Mouse (Mus musculus): ENCODE results near the gene Csf2rb2. TPM values are rescaled to one million over a fixed set of nuclear protein-coding genes. Genes with fewer than 3 reads are reported as not detected.
"Not testable (repeated sequence)": the region's sequence is repeated elsewhere in the genome, so short reads cannot be mapped to it uniquely, and the experiment has no call there.

Csf2rb2 gene
- polyA plus RNA-seq, 1 experiment from 2014 or later, result 0.32 TPM

- 66% methylated on average over 3 of the region's 3 CpGs for WGBS
- ATAC-seq, result no peak
- Histone ChIP-seq H3K4me2 (ENCODE audit: low read depth, low read length) (no peak overlapping the region), H3K4me3 (ENCODE audit: low read length) (no peak overlapping the region), H3K27ac (ENCODE audit: low read length) (no peak overlapping the region), H3K36me3 (ENCODE audit: control insufficient read depth, insufficient read depth, low read length) (no peaks in the 10 kb centered on the region), H3K9me3 (ENCODE audit: control insufficient read depth, low read length) (no peaks in the 10 kb centered on the region), H3K4me1 (ENCODE audit: control insufficient read depth, insufficient read depth, low read length) (no peaks in the 10 kb centered on the region), H3K27me3 (replicated peaks; ENCODE audit: control insufficient read depth, insufficient read depth, low read length) (no peaks in the 10 kb centered on the region), H3K9ac (ENCODE audit: low read depth, low read length) (no peak overlapping the region)
Measured at GRCm38 (mm10) chr15:78299641-78300040, 5.9 kb downstream of the Csf2rb2 start.

DNA sequence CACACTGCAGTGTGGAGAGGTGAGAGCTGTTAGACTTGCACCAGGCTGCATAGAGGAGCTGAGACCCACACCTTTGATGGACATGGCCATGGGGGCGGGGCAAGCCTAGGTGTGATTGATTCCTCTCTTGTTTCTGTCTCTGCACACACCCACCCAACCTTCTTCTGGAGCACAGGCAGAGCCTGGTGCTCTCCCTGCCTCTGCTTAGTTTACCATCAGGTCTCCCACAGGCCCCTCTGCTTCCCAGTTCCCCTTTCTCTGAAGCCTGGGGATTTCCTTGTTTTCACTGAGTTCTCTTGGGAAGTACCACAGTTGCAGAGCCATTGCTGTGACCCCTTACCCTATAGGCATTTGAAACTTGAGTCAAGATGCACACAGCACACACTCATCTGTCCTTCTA lies 7.0 kb downstream of the Csf2rb2 start:
- Histone ChIP-seq H3K4me1 (ENCODE audit: control insufficient read depth, insufficient read depth, low read length) (no peaks in the 10 kb centered on the region), H3K4me2 (ENCODE audit: low read depth, low read length) (no peak overlapping the region), H3K4me3 (ENCODE audit: low read length) (no peak overlapping the region), H3K27me3 (replicated peaks; ENCODE audit: control insufficient read depth, insufficient read depth, low read length) (no peaks in the 10 kb centered on the region), H3K9me3 (ENCODE audit: control insufficient read depth, low read length) (no peaks in the 10 kb centered on the region), H3K27ac (ENCODE audit: low read length) (no peak overlapping the region), H3K36me3 (ENCODE audit: control insufficient read depth, insufficient read depth, low read length) (no peaks in the 10 kb centered on the region), H3K9ac (ENCODE audit: low read depth, low read length) (no peak overlapping the region)
- WGBS, result 72% methylated on average over 1 of the region's 1 CpGs
- ATAC-seq, result no peak

DNA sequence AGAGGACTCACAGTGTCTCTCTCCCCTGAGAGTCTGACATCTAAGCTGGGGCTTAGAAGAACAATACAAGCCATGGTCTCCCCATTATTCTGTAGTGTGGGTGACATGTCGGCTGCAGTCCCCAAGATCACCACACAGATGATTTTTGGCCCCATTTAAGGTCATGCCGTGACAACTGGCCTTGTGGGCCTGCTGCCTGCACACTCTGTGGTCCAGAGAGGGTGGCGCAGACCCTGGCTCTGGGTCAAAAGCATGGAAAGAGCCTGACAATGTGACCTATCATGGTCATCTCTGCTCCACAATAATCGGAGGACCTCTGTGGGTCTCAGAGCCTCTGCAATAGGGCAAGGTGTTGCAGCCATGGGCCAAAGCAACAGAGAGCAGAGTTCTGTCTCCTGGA lies 11.8 kb downstream of the Csf2rb2 start:
- H3K27me3 ChIP-seq (replicated peaks; ENCODE audit: control insufficient read depth, insufficient read depth, low read length), result no peaks in the 10 kb centered on the region
- 88% methylated on average over 4 of the region's 4 CpGs for WGBS
- no peaks in the 10 kb centered on the region for H3K4me1 ChIP-seq (ENCODE audit: control insufficient read depth, insufficient read depth, low read length)
- ATAC-seq, result no peak
- no peak overlapping the region for H3K27ac ChIP-seq (ENCODE audit: low read length)
- H3K9me3 ChIP-seq (ENCODE audit: control insufficient read depth, low read length), result no peaks in the 10 kb centered on the region
- H3K36me3 ChIP-seq (ENCODE audit: control insufficient read depth, insufficient read depth, low read length), result no peaks in the 10 kb centered on the region
- H3K4me3 ChIP-seq (ENCODE audit: low read length), result no peak overlapping the region
- no peak overlapping the region for H3K4me2 ChIP-seq (ENCODE audit: low read depth, low read length)
- H3K9ac ChIP-seq (ENCODE audit: low read depth, low read length), result no peak overlapping the region

DNA sequence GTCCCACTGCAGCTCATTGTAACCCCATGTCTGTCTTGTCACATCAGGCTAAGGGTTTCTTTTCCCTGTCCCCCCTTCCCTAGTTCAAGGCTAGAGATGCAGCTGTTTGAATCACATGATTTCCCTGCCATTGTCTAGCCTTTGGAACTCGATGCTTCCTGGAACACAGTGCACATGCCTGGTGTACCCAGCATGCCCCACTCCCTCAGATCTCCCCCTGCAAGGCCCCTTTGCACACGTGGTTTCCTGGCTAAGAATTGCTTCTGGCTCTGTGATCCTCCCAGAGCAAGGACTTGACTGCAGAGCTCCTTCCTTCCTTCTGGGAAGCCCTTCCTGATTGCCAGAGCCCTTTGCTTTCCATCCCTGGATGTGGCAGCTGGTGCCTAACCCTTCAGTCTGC lies 12.3 kb downstream of the Csf2rb2 start:
- H3K36me3 ChIP-seq (ENCODE audit: control insufficient read depth, insufficient read depth, low read length); H3K4me3 ChIP-seq (ENCODE audit: low read length); H3K27me3 ChIP-seq (replicated peaks; ENCODE audit: control insufficient read depth, insufficient read depth, low read length); H3K9me3 ChIP-seq (ENCODE audit: control insufficient read depth, low read length); ATAC-seq; H3K9ac ChIP-seq (ENCODE audit: low read depth, low read length); H3K27ac ChIP-seq (ENCODE audit: low read length); H3K4me2 ChIP-seq (ENCODE audit: low read depth, low read length); H3K4me1 ChIP-seq (ENCODE audit: control insufficient read depth, insufficient read depth, low read length): not testable (repeated sequence)
- 7% methylated on average over 2 of the region's 2 CpGs for WGBS

DNA sequence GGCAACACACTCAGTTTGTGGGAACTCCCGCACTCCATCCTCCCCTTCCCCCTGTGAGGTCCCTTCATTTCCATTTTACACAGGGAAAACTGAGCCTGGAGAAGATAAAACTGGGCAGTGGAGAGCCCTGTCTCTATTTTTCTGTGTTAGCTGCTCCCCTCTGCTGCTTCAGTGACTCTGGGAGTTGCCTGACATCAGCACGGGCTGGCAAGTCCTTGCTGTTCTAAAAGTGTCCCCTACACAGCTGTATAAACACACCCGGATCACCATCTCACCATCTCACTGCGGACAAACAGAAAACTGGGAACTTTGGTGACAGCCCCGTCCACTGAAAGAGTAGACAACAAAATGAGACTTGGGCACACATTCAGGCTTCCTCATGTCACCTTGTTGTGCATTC lies 15.7 kb downstream of the Csf2rb2 start:
- 58% methylated on average over 4 of the region's 5 CpGs for WGBS
- not testable (repeated sequence) for H3K4me3 ChIP-seq (ENCODE audit: low read length); H3K9me3 ChIP-seq (ENCODE audit: control insufficient read depth, low read length); H3K4me1 ChIP-seq (ENCODE audit: control insufficient read depth, insufficient read depth, low read length); H3K9ac ChIP-seq (ENCODE audit: low read depth, low read length); ATAC-seq; H3K4me2 ChIP-seq (ENCODE audit: low read depth, low read length); H3K27me3 ChIP-seq (replicated peaks; ENCODE audit: control insufficient read depth, insufficient read depth, low read length); H3K36me3 ChIP-seq (ENCODE audit: control insufficient read depth, insufficient read depth, low read length); H3K27ac ChIP-seq (ENCODE audit: low read length)

DNA sequence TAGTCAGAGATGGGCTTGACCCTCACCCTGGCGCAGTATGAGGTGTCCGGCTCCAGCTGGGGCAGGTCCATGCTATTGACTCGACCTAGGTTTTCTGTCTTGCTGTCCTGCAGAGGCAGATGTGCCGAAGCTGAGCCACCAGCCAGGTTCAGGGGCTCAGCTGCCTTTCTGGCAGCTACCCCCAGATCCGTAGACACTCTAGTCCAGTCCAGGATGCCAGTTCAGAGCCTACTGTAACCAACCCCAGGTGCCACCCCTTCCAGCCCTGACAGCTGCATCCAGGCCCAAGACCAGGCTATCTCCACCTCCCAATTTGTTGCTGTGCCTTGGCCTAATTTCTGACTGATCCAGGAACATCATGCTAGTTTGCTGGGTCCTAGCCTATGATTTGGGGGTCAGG lies 17.6 kb downstream of the Csf2rb2 start:
- Histone ChIP-seq H3K36me3 (ENCODE audit: control insufficient read depth, insufficient read depth, low read length) (no peaks in the 10 kb centered on the region), H3K4me1 (ENCODE audit: control insufficient read depth, insufficient read depth, low read length) (no peaks in the 10 kb centered on the region), H3K27ac (ENCODE audit: low read length) (no peak overlapping the region), H3K27me3 (replicated peaks; ENCODE audit: control insufficient read depth, insufficient read depth, low read length) (no peaks in the 10 kb centered on the region), H3K9me3 (ENCODE audit: control insufficient read depth, low read length) (no peaks in the 10 kb centered on the region), H3K4me3 (ENCODE audit: low read length) (no peak overlapping the region), H3K9ac (ENCODE audit: low read depth, low read length) (no peak overlapping the region), H3K4me2 (ENCODE audit: low read depth, low read length) (no peak overlapping the region)
- WGBS, result 89% methylated on average over 5 of the region's 5 CpGs
- ATAC-seq, result no peak

DNA sequence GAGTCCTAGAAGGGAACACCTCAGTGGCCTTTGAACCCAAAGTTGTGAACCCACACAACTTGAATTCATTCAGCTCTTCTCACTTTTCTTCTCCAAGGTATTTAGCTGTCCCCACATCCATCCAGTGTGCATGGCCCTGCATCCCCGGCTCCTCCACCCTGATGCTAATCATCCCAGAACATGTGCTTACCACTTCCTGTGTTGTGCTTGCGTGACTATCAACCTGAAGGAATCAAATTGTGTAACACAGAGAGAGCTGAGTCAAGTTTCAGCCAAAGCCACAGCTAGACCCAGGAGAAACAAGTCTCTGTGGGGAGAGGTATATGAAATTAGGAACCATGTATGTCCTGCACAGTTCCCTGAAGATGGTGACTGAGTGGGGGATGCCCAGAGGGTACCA lies 27.2 kb downstream of the Csf2rb2 start:
- ATAC-seq, result no peak
- no peak overlapping the region for H3K27ac ChIP-seq (ENCODE audit: low read length)
- 82% methylated on average over 2 of the region's 2 CpGs for WGBS

GRCm38 (mm10) chr15:78271208-78271607 lies 34.3 kb downstream of the Csf2rb2 start:
- no peaks in the 10 kb centered on the region for H3K36me3 ChIP-seq (ENCODE audit: control insufficient read depth, insufficient read depth, low read length)
- H3K27ac ChIP-seq (ENCODE audit: low read length), result no peak overlapping the region
- no peaks in the 10 kb centered on the region for H3K4me1 ChIP-seq (ENCODE audit: control insufficient read depth, insufficient read depth, low read length)
- ATAC-seq, result no peak
- no peak overlapping the region for H3K4me2 ChIP-seq (ENCODE audit: low read depth, low read length)
- no peak overlapping the region for H3K9ac ChIP-seq (ENCODE audit: low read depth, low read length)
- H3K27me3 ChIP-seq (replicated peaks; ENCODE audit: control insufficient read depth, insufficient read depth, low read length), result no peaks in the 10 kb centered on the region
- H3K4me3 ChIP-seq (ENCODE audit: low read length), result no peak overlapping the region
- no peaks in the 10 kb centered on the region for H3K9me3 ChIP-seq (ENCODE audit: control insufficient read depth, low read length)

More for the DNA sequence above, 27.2 kb downstream of the Csf2rb2 start:
- Histone ChIP-seq H3K27me3 (replicated peaks; ENCODE audit: control insufficient read depth, insufficient read depth, low read length) (no peaks in the 10 kb centered on the region), H3K9ac (ENCODE audit: low read depth, low read length) (no peak overlapping the region), H3K9me3 (ENCODE audit: control insufficient read depth, low read length) (no peaks in the 10 kb centered on the region), H3K4me3 (ENCODE audit: low read length) (no peak overlapping the region), H3K4me2 (ENCODE audit: low read depth, low read length) (no peak overlapping the region), H3K4me1 (ENCODE audit: control insufficient read depth, insufficient read depth, low read length) (no peaks in the 10 kb centered on the region), H3K36me3 (ENCODE audit: control insufficient read depth, insufficient read depth, low read length) (no peaks in the 10 kb centered on the region)

GRCm38 (mm10) chr15:78267865-78268264 lies 37.7 kb downstream of the Csf2rb2 start:
- Histone ChIP-seq H3K9me3 (ENCODE audit: control insufficient read depth, low read length) (no peaks in the 10 kb centered on the region), H3K4me3 (ENCODE audit: low read length) (no peak overlapping the region), H3K27me3 (replicated peaks; ENCODE audit: control insufficient read depth, insufficient read depth, low read length) (no peaks in the 10 kb centered on the region; the same call in 1 of the 2 replicates), H3K36me3 (ENCODE audit: control insufficient read depth, insufficient read depth, low read length) (no peaks in the 10 kb centered on the region), H3K27ac (ENCODE audit: low read length) (no peak overlapping the region), H3K4me2 (ENCODE audit: low read depth, low read length) (no peak overlapping the region), H3K9ac (ENCODE audit: low read depth, low read length) (no peak overlapping the region), H3K4me1 (ENCODE audit: control insufficient read depth, insufficient read depth, low read length) (no peaks in the 10 kb centered on the region)
- ATAC-seq, result 0 out of 2 replicates have a peak, but pooled peaks have one; percentile 48
- whole genome bisulfite sequencing, result 61% methylated on average over 4 of the region's 4 CpGs

GRCm38 (mm10) chr15:78267441-78267840 lies 38.1 kb downstream of the Csf2rb2 start:
- ATAC-seq, result no peak
- no peaks in the 10 kb centered on the region for H3K4me1 ChIP-seq (ENCODE audit: control insufficient read depth, insufficient read depth, low read length)
- no peak overlapping the region for H3K4me2 ChIP-seq (ENCODE audit: low read depth, low read length)
- H3K27ac ChIP-seq (ENCODE audit: low read length), result no peak overlapping the region
- H3K9me3 ChIP-seq (ENCODE audit: control insufficient read depth, low read length), result no peaks in the 10 kb centered on the region
- H3K4me3 ChIP-seq (ENCODE audit: low read length), result no peak overlapping the region
- H3K27me3 ChIP-seq (replicated peaks; ENCODE audit: control insufficient read depth, insufficient read depth, low read length), result no peaks in the 10 kb centered on the region; the same call in 1 of the 2 replicates
- H3K36me3 ChIP-seq (ENCODE audit: control insufficient read depth, insufficient read depth, low read length), result no peaks in the 10 kb centered on the region
- 78% methylated on average over 10 of the region's 10 CpGs for WGBS
- H3K9ac ChIP-seq (ENCODE audit: low read depth, low read length), result no peak overlapping the region

Data from intestine, embryonic 16.5 days (tissue).